Mouse (Mus musculus) thymus, adult 2 months (tissue): Measurements from ENCODE around the gene Scn3b. TPM values are rescaled to one million over a fixed set of nuclear protein-coding genes. Genes with fewer than 3 reads are reported as not detected.

Experiments
- DNase-seq: peaks from one replicate; pipeline ENCODE4 v3.0.0; 2021
- H3K27ac ChIP-seq: fragments of 200-500 bp; 2 replicates; pipeline ENCODE4 v1.5.1; 2012; ENCODE audit warnings: low read length, control low read depth; ENCODE audit not compliant: control insufficient read depth, insufficient read depth
- H3K27me3 ChIP-seq: fragments of 200-500 bp; 2 replicates; pipeline ENCODE4 v1.6.1; 2012; ENCODE audit warnings: mild to moderate bottlenecking, low read length, moderate library complexity, mixed read lengths; ENCODE audit not compliant: control insufficient read depth, insufficient read depth
- H3K36me3 ChIP-seq: fragments of 200-500 bp; 2 replicates; pipeline ENCODE4 v1.6.1; 2012; ENCODE audit warnings: mild to moderate bottlenecking, low read length, moderate library complexity; ENCODE audit not compliant: control insufficient read depth, insufficient read depth
- H3K4me1 ChIP-seq: fragments of 200-500 bp; replicated peaks from 2 replicates; pipeline ENCODE4 v1.6.1; 2012; ENCODE audit warnings: low read length; ENCODE audit not compliant: control insufficient read depth, insufficient read depth
- H3K4me3 ChIP-seq: fragments of 200-500 bp; 2 replicates; pipeline ENCODE4 v1.5.1; 2012; ENCODE audit warnings: mild to moderate bottlenecking, low read length, control low read depth, moderate library complexity; ENCODE audit not compliant: control insufficient read depth, insufficient read depth
- CTCF ChIP-seq: fragments of 200-500 bp; IDR thresholded peaks from 2 replicates; pipeline ENCODE4 v1.5.1; 2012; ENCODE audit warnings: mild to moderate bottlenecking, control low read depth, low read length, moderate library complexity, borderline replicate concordance; ENCODE audit not compliant: control insufficient read depth, poor library complexity, insufficient read depth; ENCODE audit errors: extremely low read depth
- POLR2A ChIP-seq: fragments of 200-500 bp; IDR thresholded peaks from 2 replicates; pipeline ENCODE4 v1.6.1; 2012; ENCODE audit warnings: mild to moderate bottlenecking, low read length, control low read depth, moderate library complexity; ENCODE audit not compliant: control insufficient read depth, poor library complexity, insufficient read depth; ENCODE audit errors: extremely low read depth
- WGBS: fragments of 180-500 bp; shearing (Covaris S2); methylation state at CpG from one replicate; pipeline ENCODE4 v1.1.7; 2018; 5-methylcytosine and 5-hydroxymethylcytosine counted together
- polyA plus RNA-seq: library from polyadenylated mRNA; depleted of rRNA; stranded (reverse); fragments of >200 nt; gene quantifications from 2 replicates; pipeline ENCODE4 v1.2.3, GENCODE M21; 2012

Gene Scn3b
- polyA plus RNA-seq, 1 experiment = 1.3 TPM

DNA sequence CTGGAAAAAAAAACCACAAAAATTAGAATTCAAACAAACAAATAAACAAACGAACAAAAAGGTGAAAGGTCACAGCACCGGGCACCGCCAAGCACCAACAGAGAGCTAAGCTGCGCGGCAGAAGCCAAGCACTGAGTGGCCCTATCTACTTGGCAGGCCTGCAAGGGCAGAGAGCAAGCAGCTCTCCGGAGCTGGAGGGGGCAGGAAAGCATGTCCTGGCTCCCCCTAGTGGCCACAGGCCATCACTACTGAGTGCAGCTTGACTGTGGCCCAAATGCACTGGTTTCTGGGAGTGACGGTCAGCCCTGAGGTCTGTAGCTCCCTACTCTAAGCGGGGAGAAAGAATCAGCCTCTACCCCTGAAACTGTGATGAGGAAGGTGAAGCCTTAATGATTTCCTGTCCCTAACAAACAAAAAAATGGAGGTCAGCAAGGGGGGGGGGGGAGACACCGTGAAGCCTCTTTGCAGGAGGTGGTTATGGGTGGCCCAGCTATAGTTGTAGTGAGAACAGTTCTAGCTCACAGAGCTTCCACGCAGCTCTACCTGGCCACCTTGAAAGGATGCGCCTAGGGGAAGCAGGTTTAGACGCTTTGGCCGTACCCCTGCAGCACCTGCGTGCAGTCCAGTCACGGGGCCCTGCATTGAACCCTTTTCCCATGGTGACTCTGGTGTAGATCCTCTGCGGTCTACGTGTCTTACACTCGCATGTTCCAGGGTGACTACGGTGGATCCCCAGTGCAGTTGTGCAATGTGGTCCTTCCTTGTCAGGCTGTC is 61.8 kb downstream of the Scn3b start:
- TF ChIP-seq POLR2A (no peak), CTCF (peak; percentile 95)
- no peaks in the 10 kb centered on the region for H3K36me3 ChIP-seq
- no peaks in the 10 kb centered on the region for H3K27me3 ChIP-seq
- H3K4me3 ChIP-seq = no peak overlapping the region
- 63% methylated on average over 19 of the region's 19 CpGs for WGBS
- peak; percentile 79 for DNase-seq
- H3K4me1 ChIP-seq = 0 out of 2 replicates have a peak, but pooled peaks cover 2% of the 10 kb centered on the region
- no peak overlapping the region for H3K27ac ChIP-seq

DNA sequence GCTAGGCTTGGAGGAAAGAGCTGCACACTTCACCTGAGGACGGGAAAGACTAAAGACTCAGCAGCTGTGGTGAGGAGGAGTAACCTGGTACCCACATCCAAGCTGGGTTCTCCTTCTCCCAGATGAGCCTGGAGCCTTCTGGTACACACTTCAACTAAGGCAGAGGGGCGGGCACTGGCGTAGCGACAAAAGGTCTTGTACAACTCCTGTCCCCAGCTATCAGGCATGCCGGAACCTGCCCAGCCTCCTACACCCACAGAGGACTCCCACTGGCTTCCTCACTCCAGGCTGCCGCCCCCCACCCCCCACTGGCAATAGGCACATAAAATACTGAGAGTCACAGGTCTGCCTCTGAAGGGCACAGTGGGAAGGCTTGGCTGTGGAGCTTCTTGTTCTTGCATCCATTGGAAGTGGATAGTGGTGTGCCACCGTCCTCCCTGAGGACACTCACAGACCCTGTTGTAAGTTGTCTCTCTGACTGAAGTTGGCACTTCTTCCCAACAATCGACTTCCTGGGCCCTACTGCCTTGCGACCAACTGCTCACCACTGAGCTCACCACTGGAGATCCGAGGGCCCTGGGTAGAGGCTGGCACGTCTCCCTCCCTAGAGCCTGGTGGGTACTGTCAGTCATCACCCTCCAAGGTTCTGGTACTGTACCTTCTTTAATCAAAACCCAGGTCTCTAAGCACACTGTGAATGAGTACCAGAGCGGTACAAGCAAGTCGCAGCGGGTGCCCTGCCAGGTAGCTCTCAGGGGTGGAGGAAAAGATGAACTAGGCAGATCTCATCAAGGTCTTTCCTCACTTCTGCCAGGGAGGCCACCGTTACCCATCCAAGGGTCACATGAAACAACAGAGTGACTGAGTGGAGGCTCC is 62.6 kb downstream of the Scn3b start:
- WGBS = 96% methylated on average over 15 of the region's 15 CpGs
- TF ChIP-seq POLR2A (no peak), CTCF (no peak)

DNA sequence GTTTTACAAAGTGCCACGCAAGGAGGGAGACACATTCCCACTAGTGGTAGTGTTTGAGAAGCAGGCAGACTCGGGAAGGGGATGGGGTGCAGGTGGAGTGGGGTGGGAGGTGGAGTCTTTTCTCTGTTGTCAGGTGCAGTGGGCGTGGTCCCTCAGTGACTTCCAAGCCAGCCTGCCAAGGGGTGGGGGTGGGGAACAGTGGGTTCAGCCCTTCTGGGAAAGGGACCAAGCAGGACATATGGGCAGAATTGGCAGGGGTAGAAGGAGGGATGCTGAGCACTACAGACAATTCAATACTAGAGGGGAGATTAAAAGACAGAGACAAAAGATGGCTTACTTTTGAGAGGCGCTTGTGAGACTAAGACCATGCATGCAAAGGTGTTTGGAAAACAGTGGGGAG is 63.3 kb downstream of the Scn3b start:
- no peaks in the 10 kb centered on the region for H3K36me3 ChIP-seq
- H3K27ac ChIP-seq = no peak overlapping the region
- WGBS = 90% methylated on average over 4 of the region's 4 CpGs
- DNase-seq = no peak
- TF ChIP-seq CTCF (no peak), POLR2A (no peak)
- no peaks in the 10 kb centered on the region for H3K4me1 ChIP-seq
- no peaks in the 10 kb centered on the region for H3K27me3 ChIP-seq
- H3K4me3 ChIP-seq = no peak overlapping the region

More for the DNA sequence above, 62.6 kb downstream of the Scn3b start:
- H3K36me3 ChIP-seq = no peaks in the 10 kb centered on the region
- H3K4me1 ChIP-seq = no peaks in the 10 kb centered on the region
- no peak for DNase-seq
- H3K4me3 ChIP-seq = no peak overlapping the region
- H3K27me3 ChIP-seq = no peaks in the 10 kb centered on the region
- H3K27ac ChIP-seq = no peak overlapping the region

DNA sequence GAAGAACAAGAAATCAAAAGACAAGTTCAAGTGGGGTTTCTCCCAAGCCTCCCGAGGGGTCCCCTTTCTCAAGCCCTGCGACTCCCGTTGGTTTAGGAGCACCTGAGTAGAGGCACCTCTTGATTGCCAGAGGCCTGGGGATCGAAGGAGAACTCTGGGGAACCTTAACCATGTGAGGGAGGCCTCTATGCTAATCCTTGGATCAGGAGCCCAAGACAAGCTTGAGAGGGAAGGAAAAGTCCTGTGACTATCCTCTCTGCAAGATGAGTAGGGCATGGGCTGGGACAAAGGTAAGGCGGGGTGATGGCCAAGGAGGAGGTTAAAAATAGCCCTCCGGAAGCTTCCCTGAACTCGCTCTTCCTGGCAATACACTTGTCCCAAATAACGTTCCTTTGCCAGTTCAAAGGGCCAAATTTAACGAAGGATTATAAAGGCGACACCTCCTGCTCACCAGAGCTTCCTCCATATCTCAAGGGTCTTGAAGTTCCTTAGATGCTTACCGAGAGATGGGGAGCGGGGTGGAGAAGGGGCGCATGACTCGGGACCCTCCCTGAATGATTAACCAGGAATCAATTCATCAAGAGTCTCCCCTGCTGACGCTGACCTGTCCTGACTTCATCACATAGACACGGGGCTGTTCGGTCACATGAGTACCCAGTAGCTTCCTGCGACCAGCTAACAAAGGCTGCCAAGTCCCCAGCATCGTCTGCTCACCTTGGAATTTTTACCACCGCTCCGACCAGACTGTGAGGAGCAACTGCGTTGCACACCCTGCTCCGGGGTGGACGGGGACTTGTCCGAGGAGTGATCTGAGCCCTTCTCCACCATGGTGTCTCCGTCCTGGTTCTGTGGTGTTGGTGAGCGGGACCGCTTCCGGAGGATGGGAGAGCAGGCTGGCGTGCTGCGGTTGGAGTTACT is 64.0 kb downstream of the Scn3b start:
- no peak for DNase-seq
- WGBS = 92% methylated on average over 31 of the region's 31 CpGs
- Histone ChIP-seq H3K4me1 (no peaks in the 10 kb centered on the region), H3K4me3 (no peak overlapping the region), H3K27me3 (no peaks in the 10 kb centered on the region), H3K27ac (no peak overlapping the region), H3K36me3 (no peaks in the 10 kb centered on the region)
- TF ChIP-seq POLR2A (no peak), CTCF (no peak)

DNA sequence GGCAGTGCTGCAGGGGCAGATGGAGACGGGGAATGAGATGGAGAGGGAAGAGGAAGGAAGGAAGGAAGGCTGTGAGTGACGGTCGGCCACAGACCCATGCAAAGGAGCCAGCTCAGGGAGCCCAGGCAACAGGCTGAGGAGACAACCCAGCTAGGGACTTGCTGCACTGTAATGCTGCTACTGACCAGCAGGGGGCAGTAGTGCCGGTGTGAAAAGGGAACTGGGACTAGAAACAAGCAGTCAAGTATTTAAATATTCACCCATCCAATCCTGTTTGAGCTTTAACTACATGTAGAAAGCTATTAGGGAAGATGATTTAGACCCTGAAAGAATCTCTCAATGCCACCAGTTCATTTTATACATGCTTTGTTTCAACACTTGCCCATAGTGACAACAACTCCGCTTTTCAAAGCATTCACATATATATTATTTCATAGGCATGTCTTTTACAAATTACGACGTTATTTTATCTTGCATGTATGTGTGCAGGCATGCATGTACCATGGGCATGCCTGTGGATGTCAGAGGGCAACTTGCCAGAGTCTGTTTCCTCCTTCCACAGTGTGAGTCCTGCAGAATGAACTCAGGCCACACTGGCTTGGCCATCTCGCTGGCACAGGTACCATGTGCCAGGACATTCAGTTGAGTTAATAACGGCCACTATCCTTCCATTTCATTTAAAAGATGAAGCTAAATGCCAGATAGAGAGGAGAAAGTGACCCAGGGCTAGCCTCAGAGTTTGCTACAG is 64.8 kb downstream of the Scn3b start:
- no peak for TF ChIP-seq POLR2A
- TF ChIP-seq CTCF = peak; percentile 77; the same call in 1 of the 2 replicates
- Histone ChIP-seq H3K4me1 (no peaks in the 10 kb centered on the region), H3K36me3 (no peaks in the 10 kb centered on the region), H3K27me3 (no peaks in the 10 kb centered on the region), H3K27ac (no peak overlapping the region), H3K4me3 (no peak overlapping the region)
- WGBS = 69% methylated on average over 9 of the region's 9 CpGs
- peak; percentile 71 for DNase-seq
